Mouse (Mus musculus): ENCODE measurements around the gene H3f3b. TPM values are rescaled to one million over a fixed set of nuclear protein-coding genes. Genes with fewer than 3 reads are reported as not detected.

Gene H3f3b
- polyA plus RNA-seq, 1 experiment from 2014 or later, result 2,051 TPM

DNA sequence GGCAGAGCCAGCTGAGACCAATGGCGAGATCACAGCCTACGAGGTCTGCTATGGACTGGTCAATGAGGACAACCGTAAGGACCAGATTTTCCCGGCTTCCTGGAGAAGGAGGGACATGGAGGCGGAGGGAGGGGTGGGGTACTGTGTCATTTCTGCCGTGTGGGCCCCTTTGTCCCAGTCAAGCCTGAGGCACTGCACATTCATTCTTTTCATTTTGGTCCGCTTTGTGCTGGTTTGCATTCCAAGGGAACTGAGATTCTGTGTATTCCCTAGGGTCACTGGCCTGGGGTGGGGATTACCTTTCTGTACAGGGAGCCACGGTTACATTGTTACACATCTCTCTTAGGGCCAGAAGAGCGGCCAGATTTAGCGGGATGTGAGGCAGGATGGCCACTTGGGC, 27.2 kb downstream of the H3f3b start:
- H3K36me3 ChIP-seq (ENCODE audit: control insufficient read depth, insufficient read depth, low read length), result no peaks in the 10 kb centered on the region
- H3K9ac ChIP-seq (ENCODE audit: low read depth, low read length), result no peak overlapping the region

DNA sequence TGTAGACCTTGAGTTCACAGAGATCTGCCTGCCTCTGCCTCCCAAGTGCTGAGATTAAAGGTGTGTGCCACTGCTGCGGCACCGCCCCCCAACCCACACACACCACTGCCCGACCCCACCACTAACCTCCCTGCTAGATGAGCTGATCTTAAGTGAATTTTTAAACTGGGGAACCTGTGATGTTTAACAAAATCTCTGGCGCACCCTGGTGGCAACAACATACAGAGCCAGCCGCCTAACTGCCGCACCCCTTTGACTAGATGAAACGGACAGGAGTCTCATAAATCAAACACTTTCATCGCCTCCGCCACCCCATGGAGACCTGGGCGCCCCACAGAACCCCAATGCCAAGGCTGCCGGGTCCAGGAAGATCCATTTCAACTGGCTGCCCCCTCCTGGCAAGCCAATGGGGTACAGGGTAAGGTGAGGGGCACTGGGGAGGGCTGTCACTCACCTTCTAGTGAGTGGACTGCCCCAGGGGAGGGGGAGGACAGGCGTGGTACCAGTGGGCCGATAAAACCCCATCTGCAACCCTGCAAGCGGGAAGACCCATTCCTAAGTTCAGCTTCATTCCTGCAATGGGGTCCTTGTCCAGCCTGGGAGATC, 28.1 kb downstream of the H3f3b start:
- no peaks in the 10 kb centered on the region for H3K36me3 ChIP-seq (ENCODE audit: control insufficient read depth, insufficient read depth, low read length)
- H3K9me3 ChIP-seq (replicated peaks; ENCODE audit: control insufficient read depth, low read length, poor library complexity, severe bottlenecking), result no peaks in the 10 kb centered on the region
- no peaks in the 10 kb centered on the region for H3K27me3 ChIP-seq (ENCODE audit: control insufficient read depth, insufficient read depth, low read depth, low read length)
- ATAC-seq, result peak; percentile 49; the same call in 1 of the 2 replicates
- 22% methylated on average over 14 of the region's 14 CpGs for WGBS
- H3K4me1 ChIP-seq (ENCODE audit: control insufficient read depth, insufficient read depth, low read length), result peaks cover 6% of the 10 kb centered on the region
- H3K4me3 ChIP-seq (ENCODE audit: low read depth, low read length), result no peak overlapping the region
- no peak overlapping the region for H3K27ac ChIP-seq (ENCODE audit: low read length)
- H3K9ac ChIP-seq (ENCODE audit: low read depth, low read length), result no peak overlapping the region
- H3K4me2 ChIP-seq (ENCODE audit: low read length), result no peak overlapping the region

More for the DNA sequence above, 27.2 kb downstream of the H3f3b start:
- 22% methylated on average over 10 of the region's 10 CpGs for WGBS
- H3K4me1 ChIP-seq (ENCODE audit: control insufficient read depth, insufficient read depth, low read length), result peaks cover 15% of the 10 kb centered on the region
- H3K27ac ChIP-seq (ENCODE audit: low read length), result no peak overlapping the region
- no peak overlapping the region for H3K4me3 ChIP-seq (ENCODE audit: low read depth, low read length)
- no peaks in the 10 kb centered on the region for H3K9me3 ChIP-seq (replicated peaks; ENCODE audit: control insufficient read depth, low read length, poor library complexity, severe bottlenecking)
- no peak for ATAC-seq
- H3K4me2 ChIP-seq (ENCODE audit: low read length), result no peak overlapping the region
- no peaks in the 10 kb centered on the region for H3K27me3 ChIP-seq (ENCODE audit: control insufficient read depth, insufficient read depth, low read depth, low read length)

- ATAC-seq, result no peak
- Histone ChIP-seq H3K4me2 (ENCODE audit: low read length) (no peak overlapping the region), H3K36me3 (ENCODE audit: control insufficient read depth, insufficient read depth, low read length) (no peaks in the 10 kb centered on the region), H3K4me3 (ENCODE audit: low read depth, low read length) (no peak overlapping the region), H3K9me3 (replicated peaks; ENCODE audit: control insufficient read depth, low read length, poor library complexity, severe bottlenecking) (no peaks in the 10 kb centered on the region), H3K4me1 (ENCODE audit: control insufficient read depth, insufficient read depth, low read length) (peaks cover under 1% of the 10 kb centered on the region; the same call in 1 of the 2 replicates), H3K9ac (ENCODE audit: low read depth, low read length) (no peak overlapping the region), H3K27ac (ENCODE audit: low read length) (no peak overlapping the region), H3K27me3 (ENCODE audit: control insufficient read depth, insufficient read depth, low read depth, low read length) (no peaks in the 10 kb centered on the region)
- 83% methylated on average over 7 of the region's 7 CpGs for WGBS
Observed at GRCm38 (mm10) chr11:115999027-115999426, 28.7 kb downstream of the H3f3b start.

DNA sequence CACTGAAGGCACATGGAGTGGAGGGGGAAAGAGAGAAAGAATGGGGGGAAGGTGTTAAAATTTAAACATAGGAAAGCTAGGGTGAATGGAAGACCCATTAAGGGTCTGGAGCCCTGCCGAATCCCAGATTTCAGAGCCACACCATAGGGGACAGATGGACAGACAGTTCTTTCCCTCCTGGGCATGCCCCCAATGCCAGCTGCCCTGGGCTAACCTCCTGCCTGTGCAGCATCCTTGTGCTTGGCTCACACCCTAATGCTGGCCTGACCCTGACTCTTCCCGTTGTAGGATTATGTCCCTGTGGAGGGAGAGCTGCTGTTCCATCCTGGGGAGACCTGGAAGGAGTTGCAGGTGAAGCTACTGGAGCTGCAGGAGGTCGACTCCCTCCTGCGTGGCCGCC, 30.1 kb downstream of the H3f3b start:
- Histone ChIP-seq H3K9ac (ENCODE audit: low read depth, low read length) (peak overlapping the region; percentile 6; the same call in 1 of the 2 replicates), H3K27ac (ENCODE audit: low read length) (no peak overlapping the region), H3K4me2 (ENCODE audit: low read length) (no peak overlapping the region), H3K4me1 (ENCODE audit: control insufficient read depth, insufficient read depth, low read length) (no peaks in the 10 kb centered on the region), H3K9me3 (replicated peaks; ENCODE audit: control insufficient read depth, low read length, poor library complexity, severe bottlenecking) (no peaks in the 10 kb centered on the region), H3K27me3 (ENCODE audit: control insufficient read depth, insufficient read depth, low read depth, low read length) (no peaks in the 10 kb centered on the region), H3K4me3 (ENCODE audit: low read depth, low read length) (no peak overlapping the region), H3K36me3 (ENCODE audit: control insufficient read depth, insufficient read depth, low read length) (no peaks in the 10 kb centered on the region)
- no peak for ATAC-seq
- WGBS, result 62% methylated on average over 5 of the region's 5 CpGs

GRCm38 (mm10) chr11:115997047-115997446, 30.7 kb downstream of the H3f3b start:
- no peaks in the 10 kb centered on the region for H3K36me3 ChIP-seq (ENCODE audit: control insufficient read depth, insufficient read depth, low read length)
- H3K27me3 ChIP-seq (ENCODE audit: control insufficient read depth, insufficient read depth, low read depth, low read length), result no peaks in the 10 kb centered on the region
- H3K9me3 ChIP-seq (replicated peaks; ENCODE audit: control insufficient read depth, low read length, poor library complexity, severe bottlenecking), result no peaks in the 10 kb centered on the region
- no peak overlapping the region for H3K4me3 ChIP-seq (ENCODE audit: low read depth, low read length)
- no peak overlapping the region for H3K27ac ChIP-seq (ENCODE audit: low read length)
- no peak for ATAC-seq
- H3K4me2 ChIP-seq (ENCODE audit: low read length), result no peak overlapping the region
- H3K9ac ChIP-seq (ENCODE audit: low read depth, low read length), result no peak overlapping the region
- WGBS, result 79% methylated on average over 4 of the region's 4 CpGs
- no peaks in the 10 kb centered on the region for H3K4me1 ChIP-seq (ENCODE audit: control insufficient read depth, insufficient read depth, low read length)

- Histone ChIP-seq H3K4me3 (ENCODE audit: low read depth, low read length) (no peak overlapping the region), H3K9ac (ENCODE audit: low read depth, low read length) (no peak overlapping the region), H3K27me3 (ENCODE audit: control insufficient read depth, insufficient read depth, low read depth, low read length) (no peaks in the 10 kb centered on the region), H3K4me2 (ENCODE audit: low read length) (no peak overlapping the region), H3K27ac (ENCODE audit: low read length) (no peak overlapping the region), H3K4me1 (ENCODE audit: control insufficient read depth, insufficient read depth, low read length) (no peaks in the 10 kb centered on the region), H3K36me3 (ENCODE audit: control insufficient read depth, insufficient read depth, low read length) (no peaks in the 10 kb centered on the region), H3K9me3 (replicated peaks; ENCODE audit: control insufficient read depth, low read length, poor library complexity, severe bottlenecking) (no peaks in the 10 kb centered on the region)
- 89% methylated on average over 3 of the region's 3 CpGs for WGBS
- ATAC-seq, result no peak
Observed at GRCm38 (mm10) chr11:115995256-115995655, 32.5 kb downstream of the H3f3b start.

DNA sequence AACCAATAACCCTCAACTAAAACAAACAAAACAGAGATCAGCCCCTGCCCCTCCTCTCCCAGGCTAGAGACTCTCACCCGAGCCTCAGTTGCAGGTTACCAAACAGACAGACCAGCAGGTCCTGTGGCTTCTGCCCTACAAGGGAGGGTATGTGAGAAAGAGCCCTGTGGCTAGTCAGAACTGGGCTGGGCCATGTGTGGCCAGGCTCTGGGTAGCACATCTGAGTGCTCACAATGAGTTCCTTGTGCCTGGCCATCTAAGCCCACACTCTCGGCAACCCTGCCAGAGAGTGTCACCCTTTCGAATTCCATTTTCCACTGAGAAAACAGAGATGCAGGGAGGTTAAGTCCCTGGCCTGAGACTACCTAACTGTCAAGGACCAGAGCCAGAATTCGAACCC, 35.7 kb downstream of the H3f3b start:
- H3K4me1 ChIP-seq (ENCODE audit: control insufficient read depth, insufficient read depth, low read length), result no peaks in the 10 kb centered on the region
- no peak for ATAC-seq
- 63% methylated on average over 4 of the region's 4 CpGs for WGBS
- no peak overlapping the region for H3K4me2 ChIP-seq (ENCODE audit: low read length)
- no peak overlapping the region for H3K27ac ChIP-seq (ENCODE audit: low read length)
- no peaks in the 10 kb centered on the region for H3K9me3 ChIP-seq (replicated peaks; ENCODE audit: control insufficient read depth, low read length, poor library complexity, severe bottlenecking)
- no peaks in the 10 kb centered on the region for H3K36me3 ChIP-seq (ENCODE audit: control insufficient read depth, insufficient read depth, low read length)
- no peaks in the 10 kb centered on the region for H3K27me3 ChIP-seq (ENCODE audit: control insufficient read depth, insufficient read depth, low read depth, low read length)
- no peak overlapping the region for H3K4me3 ChIP-seq (ENCODE audit: low read depth, low read length)
- no peak overlapping the region for H3K9ac ChIP-seq (ENCODE audit: low read depth, low read length)

DNA sequence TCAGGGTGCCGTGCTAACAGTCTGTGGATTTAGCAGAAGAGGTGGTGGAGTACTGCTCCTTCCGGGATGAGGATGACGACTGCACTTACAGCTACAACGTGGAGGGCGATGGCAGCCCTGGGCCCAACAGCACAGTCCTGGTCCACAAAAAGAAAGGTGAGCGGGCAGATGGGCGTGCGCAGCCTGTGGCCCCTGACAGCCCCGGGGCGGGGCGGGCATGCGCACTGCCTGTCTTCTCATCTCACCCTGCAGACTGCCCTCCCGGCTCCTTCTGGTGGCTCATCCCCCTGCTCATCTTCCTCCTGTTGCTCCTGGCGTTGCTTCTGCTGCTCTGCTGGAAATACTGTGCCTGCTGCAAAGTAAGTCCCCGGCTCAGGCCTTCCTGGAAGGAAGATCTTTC, 38.1 kb downstream of the H3f3b start:
- H3K36me3 ChIP-seq (ENCODE audit: control insufficient read depth, insufficient read depth, low read length), result no peaks in the 10 kb centered on the region
- H3K4me2 ChIP-seq (ENCODE audit: low read length), result no peak overlapping the region
- no peaks in the 10 kb centered on the region for H3K4me1 ChIP-seq (ENCODE audit: control insufficient read depth, insufficient read depth, low read length)
- 28% methylated on average over 15 of the region's 15 CpGs for WGBS
- no peaks in the 10 kb centered on the region for H3K9me3 ChIP-seq (replicated peaks; ENCODE audit: control insufficient read depth, low read length, poor library complexity, severe bottlenecking)
- no peak overlapping the region for H3K4me3 ChIP-seq (ENCODE audit: low read depth, low read length)
- peak overlapping the region; percentile 34; the same call in 1 of the 2 replicates for H3K9ac ChIP-seq (ENCODE audit: low read depth, low read length)
- H3K27me3 ChIP-seq (ENCODE audit: control insufficient read depth, insufficient read depth, low read depth, low read length), result no peaks in the 10 kb centered on the region
- H3K27ac ChIP-seq (ENCODE audit: low read length), result no peak overlapping the region
- no peak for ATAC-seq

DNA sequence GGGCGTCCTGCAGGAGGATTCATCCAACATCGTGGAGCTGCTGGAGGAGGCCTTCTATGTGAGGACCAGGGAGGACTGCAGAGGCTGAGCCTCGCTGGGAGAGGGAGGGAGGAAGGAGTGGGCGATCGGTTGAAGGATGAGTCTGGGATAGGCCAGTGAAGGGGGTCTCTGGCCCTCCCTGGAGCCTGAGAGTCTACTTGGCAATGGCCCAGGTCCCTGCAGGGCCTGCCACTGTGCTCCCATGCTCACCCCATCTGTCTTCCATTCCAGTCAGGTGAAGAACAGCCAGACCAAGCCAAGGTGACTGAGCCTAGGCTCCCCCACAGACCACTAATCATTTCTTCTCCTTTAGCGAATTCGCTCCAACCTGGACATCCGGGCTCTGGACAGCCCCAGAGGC, 44.5 kb downstream of the H3f3b start:
- Histone ChIP-seq H3K4me3 (ENCODE audit: low read depth, low read length) (no peak overlapping the region), H3K4me2 (ENCODE audit: low read length) (no peak overlapping the region), H3K36me3 (ENCODE audit: control insufficient read depth, insufficient read depth, low read length) (no peaks in the 10 kb centered on the region), H3K27ac (ENCODE audit: low read length) (no peak overlapping the region), H3K4me1 (ENCODE audit: control insufficient read depth, insufficient read depth, low read length) (no peaks in the 10 kb centered on the region), H3K27me3 (ENCODE audit: control insufficient read depth, insufficient read depth, low read depth, low read length) (no peaks in the 10 kb centered on the region), H3K9me3 (replicated peaks; ENCODE audit: control insufficient read depth, low read length, poor library complexity, severe bottlenecking) (no peaks in the 10 kb centered on the region; the same call in 1 of the 2 replicates), H3K9ac (ENCODE audit: low read depth, low read length) (no peak overlapping the region)
- WGBS, result 82% methylated on average over 8 of the region's 8 CpGs
- ATAC-seq, result no peak

Data from midbrain, embryonic 16.5 days (tissue).